ENCODE assay signal across 14 mouse cellular contexts in the genomic region with DNA sequence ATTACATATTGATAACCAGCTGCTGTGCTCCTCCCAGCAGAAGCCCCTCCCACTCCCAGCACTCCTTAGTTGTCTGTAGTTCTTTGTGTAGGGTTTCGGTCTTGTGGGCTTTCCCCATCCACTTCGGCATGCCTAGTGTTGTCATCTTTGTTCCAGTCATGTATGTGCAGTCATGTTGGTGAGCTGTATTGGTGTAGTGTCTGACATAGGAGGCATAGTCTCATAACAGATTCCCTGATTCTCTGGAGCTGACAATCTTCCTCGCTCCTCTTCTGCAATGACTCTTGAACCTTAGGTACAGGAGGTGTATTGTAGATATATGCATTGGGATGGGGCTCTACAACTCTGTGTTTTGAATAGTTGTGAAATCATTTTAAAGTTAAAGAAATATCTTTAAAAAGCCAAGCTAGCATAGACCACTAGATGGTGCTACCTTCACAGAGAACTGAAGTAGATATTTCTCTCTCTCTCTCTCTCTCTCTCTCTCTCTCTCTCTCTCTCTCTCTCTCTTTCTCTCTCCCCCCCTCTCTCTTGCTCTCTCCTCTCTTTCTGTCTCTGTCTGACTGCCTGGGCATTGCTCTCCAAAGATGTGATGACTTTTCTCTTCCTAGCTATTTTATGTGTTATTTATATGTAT. TPM values are rescaled to one million over a fixed set of nuclear protein-coding genes. Genes with fewer than 3 reads are reported as not detected.
DNase-seq lines count a peak whose midpoint lies in the region; ATAC-seq and TF ChIP-seq lines count a peak whose summit lies in the region.
"Had no signal": no experiment of that assay in that cellular context is flagged by ENCODE, and none has a peak within 500 bp of the region (broad histone marks: within the 10 kb centered on the region; RNA-seq: fewer than 3 reads in every experiment).

No protein-coding gene starts in this region.

- no peaks in the 10 kb centered on the region for H3K36me3 ChIP-seq in forebrain, postnatal 0 days (ENCODE audit: insufficient read depth)
- no peaks in the 10 kb centered on the region for H3K36me3 ChIP-seq in forebrain, embryonic 10.5 days (replicated peaks)
- no peaks in the 10 kb centered on the region for H3K36me3 ChIP-seq in lung, embryonic 14.5 days (ENCODE audit: insufficient read depth)
- H3K36me3 ChIP-seq: heart, embryonic 12.5 days; intestine, embryonic 15.5 days; liver, embryonic 15.5 days had no signal

- no peak overlapping the region for H3K27ac ChIP-seq in forebrain, postnatal 0 days (ENCODE audit: low read depth, low read length)
- H3K27ac ChIP-seq in forebrain, embryonic 10.5 days: no peak overlapping the region
- no peak overlapping the region for H3K27ac ChIP-seq in lung, embryonic 14.5 days (ENCODE audit: low read depth)
- H3K27ac ChIP-seq: intestine, embryonic 15.5 days; liver, embryonic 15.5 days had no signal

- 73% methylated on average over 3 of the region's 3 CpGs for whole genome bisulfite sequencing in forebrain, postnatal 0 days
- WGBS in forebrain, embryonic 10.5 days: 74% methylated on average over 3 of the region's 3 CpGs
- 65% methylated on average over 3 of the region's 3 CpGs for WGBS in lung, embryonic 14.5 days

- H3K9me3 ChIP-seq in forebrain, postnatal 0 days (ENCODE audit: low read length): no peaks in the 10 kb centered on the region
- no peaks in the 10 kb centered on the region for H3K9me3 ChIP-seq in forebrain, embryonic 10.5 days
- H3K9me3 ChIP-seq in lung, embryonic 14.5 days (ENCODE audit: low read depth, low read length): no peaks in the 10 kb centered on the region
- H3K9me3 ChIP-seq: heart, embryonic 12.5 days; intestine, embryonic 15.5 days; liver, embryonic 15.5 days had no signal

- ATAC-seq in forebrain, postnatal 0 days: no peak; the same call in 1 of the 2 replicates
- no peak; the same call in 1 of the 2 replicates for ATAC-seq in lung, embryonic 14.5 days (ENCODE audit: insufficient read depth)
- ATAC-seq: intestine, embryonic 15.5 days had no signal

- TF ChIP-seq CTCF in forebrain, postnatal 0 days (IDR thresholded peaks at IDR 0.05; ENCODE audit: low read depth): peak; percentile 74
- TF ChIP-seq CTCF in lung, embryonic 14.5 days (IDR thresholded peaks at IDR 0.05; ENCODE audit: low read depth): peak; percentile 53
- TF ChIP-seq CTCF in brain, embryonic 14.5 days (IDR thresholded peaks at IDR 0.05; ENCODE audit: borderline replicate concordance, extremely low read depth, insufficient read depth, insufficient read length): peak; percentile 34; the same call in 1 of the 2 replicates

- H3K27me3 ChIP-seq in forebrain, postnatal 0 days (ENCODE audit: insufficient read depth, low read length): no peaks in the 10 kb centered on the region
- H3K27me3 ChIP-seq in forebrain, embryonic 10.5 days (ENCODE audit: poor library complexity, severe bottlenecking): no peaks in the 10 kb centered on the region
- no peaks in the 10 kb centered on the region for H3K27me3 ChIP-seq in lung, embryonic 14.5 days (ENCODE audit: insufficient read depth, low read length)
- H3K27me3 ChIP-seq: heart, embryonic 12.5 days; intestine, embryonic 15.5 days; liver, embryonic 15.5 days had no signal

- DNase-seq in forebrain, postnatal 0 days: peak; percentile 59
- no peak for DNase-seq in forebrain, embryonic 10.5 days (ENCODE audit: extremely low spot score, low spot score)
- DNase-seq in lung, embryonic 14.5 days: peak; percentile 63
- DNase-seq in lung, postnatal 4 days: no peak
- peak; percentile 54 for DNase-seq in brain, embryonic 14.5 days (ENCODE audit: low read depth)
- DNase-seq in retina, postnatal 1 day: peak; percentile 30
- DNase-seq in thymus, postnatal 10 days (ENCODE audit: low spot score in 2 of 2): no peak
- no peak for DNase-seq in MN1 (ENCODE audit: low spot score)
- DNase-seq: adrenal gland, adult 2 months; cerebellum, adult 8-10 months had no signal

- no peaks in the 10 kb centered on the region for H3K4me1 ChIP-seq in forebrain, postnatal 0 days (ENCODE audit: insufficient read depth)
- H3K4me1 ChIP-seq in forebrain, embryonic 10.5 days: no peaks in the 10 kb centered on the region
- H3K4me1 ChIP-seq in lung, embryonic 14.5 days (ENCODE audit: insufficient read depth): no peaks in the 10 kb centered on the region
- H3K4me1 ChIP-seq: heart, embryonic 12.5 days; intestine, embryonic 15.5 days; liver, embryonic 15.5 days had no signal

- H3K4me3 ChIP-seq in forebrain, postnatal 0 days (ENCODE audit: low read depth, low read length): no peak overlapping the region
- H3K4me3 ChIP-seq in forebrain, embryonic 10.5 days: no peak overlapping the region
- no peak overlapping the region for H3K4me3 ChIP-seq in lung, embryonic 14.5 days (ENCODE audit: low read depth, low read length)
- H3K4me3 ChIP-seq: heart, embryonic 12.5 days; intestine, embryonic 15.5 days; liver, embryonic 15.5 days had no signal

- no peak for TF ChIP-seq POLR2A in brain, embryonic 14.5 days (IDR thresholded peaks at IDR 0.05; ENCODE audit: borderline replicate concordance, extremely low read depth, insufficient read depth, insufficient read length, poor library complexity, severe bottlenecking)

- H3K9ac ChIP-seq in forebrain, postnatal 0 days: no peak overlapping the region
- no peak overlapping the region for H3K9ac ChIP-seq in lung, embryonic 14.5 days
- H3K9ac ChIP-seq: heart, embryonic 12.5 days; intestine, embryonic 15.5 days; liver, embryonic 15.5 days had no signal

- no peak overlapping the region for H3K4me2 ChIP-seq in forebrain, postnatal 0 days (ENCODE audit: low read depth)
- H3K4me2 ChIP-seq in lung, embryonic 14.5 days: no peak overlapping the region
- H3K4me2 ChIP-seq: heart, embryonic 12.5 days; intestine, embryonic 15.5 days; liver, embryonic 15.5 days had no signal

RNA-seq across cellular contexts. Expression of a gene that starts 9.6 kb away (rescaled TPM):
- total RNA-seq in forebrain, postnatal 0 days (2014; rRNA removed): not detected in 2 replicates
- not detected in 2 replicates for polyA plus RNA-seq in forebrain, postnatal 0 days (2015; fragmentation: Nextera tagmentation; extraction: Ambion mirVana)
- not detected in 2 replicates for polyA plus RNA-seq in forebrain, embryonic 10.5 days (2016; fragmentation: Nextera tagmentation; extraction: Ambion mirVana)
- polyA plus RNA-seq in lung, embryonic 14.5 days (2014; fragmentation: Nextera tagmentation; extraction: Ambion mirVana): 1.8 and 2.6 TPM in 2 replicates
- polyA plus RNA-seq in brain, embryonic 14.5 days (2012; rRNA removed): not detected in 2 replicates
- total RNA-seq: adrenal gland, adult 2 months; layer of hippocampus, postnatal 25 days had no signal
- polyA plus RNA-seq: adrenal gland, adult 2 months; heart, embryonic 12.5 days; liver, embryonic 15.5 days had no signal

Comparison
In these comparisons a context has a peak if more than half of its experiments do, and no peak if none do; other contexts are left out.
1. DNase-seq: peak in forebrain, postnatal 0 days (single experiment), lung, embryonic 14.5 days (single experiment), brain, embryonic 14.5 days (single experiment) and retina, postnatal 1 day (single experiment); none in forebrain, embryonic 10.5 days (single experiment), lung, postnatal 4 days (0 of 2), thymus, postnatal 10 days (0 of 2) and MN1 (single experiment).
2. Peak in every context shown above with its lines, with median percentiles within 50 percentile points of each other: CTCF ChIP-seq.